In genomic region chr1:133208086-133208815, GRCm38 (mm10) we compare ENCODE assay signal across 26 mouse cellular contexts. TPM values are rescaled to one million over a fixed set of nuclear protein-coding genes. Genes with fewer than 3 reads are reported as not detected.
A peak's percentile ranks its signal among the peaks of the same experiment; 100 is the strongest.
DNase-seq lines count a peak whose midpoint lies in the region; ATAC-seq and TF ChIP-seq lines count a peak whose summit lies in the region.
"Had no signal": no experiment of that assay in that cellular context is flagged by ENCODE, and none has a peak within 500 bp of the region (broad histone marks: within the 10 kb centered on the region; RNA-seq: fewer than 3 reads in every experiment).

No protein-coding gene starts in this region.

- H3K9ac ChIP-seq in forebrain, embryonic 13.5 days = no peak overlapping the region
- H3K9ac ChIP-seq in forebrain, embryonic 15.5 days (replicated peaks) = no peak overlapping the region
- H3K9ac ChIP-seq in kidney, embryonic 16.5 days (replicated peaks; ENCODE audit: low read length) = no peak overlapping the region
- H3K9ac ChIP-seq: limb, embryonic 13.5 days; lung, embryonic 15.5 days had no signal

- H3K4me3 ChIP-seq in forebrain, embryonic 13.5 days = no peak overlapping the region
- H3K4me3 ChIP-seq in forebrain, embryonic 15.5 days = no peak overlapping the region
- no peak overlapping the region for H3K4me3 ChIP-seq in kidney, adult 2 months (ENCODE audit: insufficient read depth, low read depth, low read length)
- H3K4me3 ChIP-seq in kidney, embryonic 16.5 days (ENCODE audit: low read length) = no peak overlapping the region
- H3K4me3 ChIP-seq: gastrocnemius, adult 2 months; left cerebral cortex, adult 2 months; limb, embryonic 13.5 days; lung, embryonic 15.5 days; midbrain, embryonic 10.5 days had no signal

- no peak for ATAC-seq in forebrain, embryonic 13.5 days
- no peak for ATAC-seq in forebrain, embryonic 15.5 days (replicated peaks)
- ATAC-seq in kidney, embryonic 16.5 days (ENCODE audit: low FRiP score, low TSS enrichment) = no peak
- ATAC-seq: activated CD4-positive, CD25-positive, alpha-beta regulatory T cell, adult 4 months; intestine, postnatal 0 days had no signal

- peak overlapping the region; percentile 6; the same call in 1 of the 2 replicates for H3K27ac ChIP-seq in forebrain, embryonic 13.5 days
- H3K27ac ChIP-seq in forebrain, embryonic 15.5 days (replicated peaks) = no peak overlapping the region
- 0 out of 2 replicates have a peak overlapping the region, but pooled peaks have one; percentile 45 for H3K27ac ChIP-seq in kidney, adult 2 months (ENCODE audit: insufficient read depth, low read depth, low read length)
- no peak overlapping the region for H3K27ac ChIP-seq in kidney, embryonic 16.5 days (ENCODE audit: low read length)
- H3K27ac ChIP-seq: limb, embryonic 13.5 days; lung, embryonic 15.5 days had no signal

- no peak for TF ChIP-seq POLR2A in kidney, adult 2 months (IDR thresholded peaks at IDR 0.05; ENCODE audit: low read depth, low read length)

- H3K9me3 ChIP-seq in forebrain, embryonic 13.5 days (replicated peaks) = no peaks in the 10 kb centered on the region
- no peaks in the 10 kb centered on the region for H3K9me3 ChIP-seq in forebrain, embryonic 15.5 days
- H3K9me3 ChIP-seq in kidney, embryonic 16.5 days (ENCODE audit: low read length) = no peaks in the 10 kb centered on the region
- H3K9me3 ChIP-seq: limb, embryonic 13.5 days; lung, embryonic 15.5 days; midbrain, embryonic 10.5 days had no signal

- TF ChIP-seq CTCF in kidney, adult 2 months (conservative IDR thresholded peaks at IDR 0.05; ENCODE audit: insufficient read depth, insufficient read length, low read depth, low read length) = no peak

- DNase-seq in kidney, adult 2 months = peak; percentile 49
- DNase-seq in Muller cell, postnatal 12 days (ENCODE audit: inconsistent ontology term) = peak; percentile 19
- peak; percentile 79 for DNase-seq in retina, postnatal 1 day
- DNase-seq in adrenal gland, postnatal 4 days (ENCODE audit: low spot score in 2 of 2) = no peak
- DNase-seq: adrenal gland, adult 2 months; cerebellum, adult 11 months; cerebellum, adult 9-10 months; cerebellum, postnatal 36 days; gastrocnemius, adult 2 months; gastrocnemius, postnatal 36 days; heart, adult 18-20 months; heart, postnatal 4 days; right cerebral cortex, postnatal 4 days; thymus, adult 2 months; thymus, postnatal 36 days had no signal

- 37% methylated on average over 11 of the region's 11 CpGs for WGBS in forebrain, embryonic 13.5 days
- 31% methylated on average over 10 of the region's 11 CpGs for WGBS in forebrain, embryonic 15.5 days
- WGBS in kidney, adult 2 months = 51% methylated on average over 9 of the region's 11 CpGs
- WGBS in kidney, embryonic 16.5 days = 63% methylated on average over 11 of the region's 11 CpGs

- no peaks in the 10 kb centered on the region for H3K36me3 ChIP-seq in forebrain, embryonic 13.5 days (ENCODE audit: poor library complexity, severe bottlenecking)
- no peaks in the 10 kb centered on the region for H3K36me3 ChIP-seq in forebrain, embryonic 15.5 days
- H3K36me3 ChIP-seq in kidney, adult 2 months (ENCODE audit: control insufficient read depth, insufficient read depth, low read length) = no peaks in the 10 kb centered on the region
- no peaks in the 10 kb centered on the region for H3K36me3 ChIP-seq in kidney, embryonic 16.5 days (ENCODE audit: insufficient read depth, low read length)
- H3K36me3 ChIP-seq: limb, embryonic 13.5 days; lung, embryonic 15.5 days had no signal

- H3K4me2 ChIP-seq in forebrain, embryonic 13.5 days = no peak overlapping the region
- H3K4me2 ChIP-seq in forebrain, embryonic 15.5 days (replicated peaks) = no peak overlapping the region
- H3K4me2 ChIP-seq in kidney, embryonic 16.5 days (replicated peaks; ENCODE audit: low read depth, low read length) = no peak overlapping the region
- H3K4me2 ChIP-seq: heart, embryonic 11.5 days; limb, embryonic 13.5 days; liver, embryonic 11.5 days; lung, embryonic 15.5 days had no signal

- peaks cover 27% of the 10 kb centered on the region for H3K27me3 ChIP-seq in forebrain, embryonic 13.5 days
- H3K27me3 ChIP-seq in forebrain, embryonic 15.5 days = no peaks in the 10 kb centered on the region
- no peaks in the 10 kb centered on the region for H3K27me3 ChIP-seq in kidney, adult 2 months (replicated peaks; ENCODE audit: control insufficient read depth, insufficient read depth, low read length)
- H3K27me3 ChIP-seq in kidney, embryonic 16.5 days (ENCODE audit: insufficient read depth, low read length) = no peaks in the 10 kb centered on the region; the same call in 1 of the 2 replicates
- H3K27me3 ChIP-seq: limb, embryonic 13.5 days had no signal

- peaks cover 48% of the 10 kb centered on the region for H3K4me1 ChIP-seq in forebrain, embryonic 13.5 days
- H3K4me1 ChIP-seq in forebrain, embryonic 15.5 days = peaks cover 30% of the 10 kb centered on the region
- H3K4me1 ChIP-seq in kidney, adult 2 months (ENCODE audit: control insufficient read depth, insufficient read depth, low read length) = peaks cover 28% of the 10 kb centered on the region
- H3K4me1 ChIP-seq in kidney, embryonic 16.5 days (ENCODE audit: insufficient read depth, low read length) = peaks cover 20% of the 10 kb centered on the region

RNA-seq across cellular contexts. Expression of gene Plekha6, which starts 44.2 kb away (rescaled TPM):
- polyA plus RNA-seq in forebrain, embryonic 13.5 days (2015; fragmentation: Nextera tagmentation; extraction: Ambion mirVana) = 13.5 and 14.9 TPM in 2 replicates
- 10.6 and 12.8 TPM in 2 replicates for polyA plus RNA-seq in forebrain, embryonic 15.5 days (2015; fragmentation: Nextera tagmentation; extraction: Ambion mirVana)
- 91.4 and 98.1 TPM in 2 replicates for polyA plus RNA-seq in kidney, adult 2 months (2012; rRNA removed)
- 8.5 and 9.7 TPM in 2 replicates for polyA plus RNA-seq in kidney, embryonic 16.5 days (2015; fragmentation: Nextera tagmentation; extraction: Ambion mirVana)
- 10 to 100 TPM; 22.2 to 32.7 TPM for total RNA-seq in adrenal gland, postnatal 4 days (2021)

Comparison
In these comparisons a context has a peak if more than half of its experiments do, and no peak if none do; other contexts are left out.
1. H3K27ac ChIP-seq: peak in forebrain, embryonic 13.5 days (single experiment) and kidney, adult 2 months (single experiment); none in forebrain, embryonic 15.5 days (single experiment) and kidney, embryonic 16.5 days (single experiment).
2. DNase-seq: peak in kidney, adult 2 months (single experiment), Muller cell, postnatal 12 days (single experiment) and retina, postnatal 1 day (single experiment); none in adrenal gland, postnatal 4 days (0 of 2).